Mouse (Mus musculus): Measurements from ENCODE around the gene Phf14. TPM values are rescaled to one million over a fixed set of nuclear protein-coding genes. Genes with fewer than 3 reads are reported as not detected.

Phf14 gene
- polyA plus RNA-seq, 1 experiment: 3.9 TPM

- Histone ChIP-seq H3K36me3 (ENCODE audit: control insufficient read depth, insufficient read depth, low read length) (peaks cover 20% of the 10 kb centered on the region), H3K27ac (ENCODE audit: insufficient read depth, low read depth, low read length) (no peak overlapping the region), H3K4me3 (ENCODE audit: low read depth, low read length) (no peak overlapping the region), H3K4me1 (ENCODE audit: control insufficient read depth, insufficient read depth, insufficient read length, low read length) (no peaks in the 10 kb centered on the region), H3K27me3 (ENCODE audit: control insufficient read depth, insufficient read depth, low read length) (no peaks in the 10 kb centered on the region)
- 71% methylated on average over 1 of the region's 1 CpGs for WGBS
- TF ChIP-seq POLR2A (IDR thresholded peaks at IDR 0.05; ENCODE audit: low read depth, low read length): no peak
- no peak for TF ChIP-seq CTCF (IDR thresholded peaks at IDR 0.05; ENCODE audit: extremely low read depth, insufficient read length, insufficient replicate concordance, low read depth, low read length)
These were observed 91.9 kb downstream of the Phf14 start for GRCm38 (mm10) chr6:11999506-11999905.

GRCm38 (mm10) chr6:12005455-12005854 lies 97.8 kb downstream of the Phf14 start:
- TF ChIP-seq POLR2A (IDR thresholded peaks at IDR 0.05; ENCODE audit: low read depth, low read length): no peak
- TF ChIP-seq CTCF (IDR thresholded peaks at IDR 0.05; ENCODE audit: extremely low read depth, insufficient read length, insufficient replicate concordance, low read depth, low read length): no peak
- Histone ChIP-seq H3K4me3 (ENCODE audit: low read depth, low read length) (no peak overlapping the region), H3K4me1 (ENCODE audit: control insufficient read depth, insufficient read depth, insufficient read length, low read length) (no peaks in the 10 kb centered on the region), H3K36me3 (ENCODE audit: control insufficient read depth, insufficient read depth, low read length) (peaks cover 11% of the 10 kb centered on the region), H3K27me3 (ENCODE audit: control insufficient read depth, insufficient read depth, low read length) (no peaks in the 10 kb centered on the region), H3K27ac (ENCODE audit: insufficient read depth, low read depth, low read length) (no peak overlapping the region)
- 92% methylated on average over 4 of the region's 4 CpGs for WGBS

- Histone ChIP-seq H3K27me3 (ENCODE audit: control insufficient read depth, insufficient read depth, low read length) (no peaks in the 10 kb centered on the region), H3K4me1 (ENCODE audit: control insufficient read depth, insufficient read depth, insufficient read length, low read length) (no peaks in the 10 kb centered on the region), H3K4me3 (ENCODE audit: low read depth, low read length) (no peak overlapping the region), H3K27ac (ENCODE audit: insufficient read depth, low read depth, low read length) (no peak overlapping the region), H3K36me3 (ENCODE audit: control insufficient read depth, insufficient read depth, low read length) (peaks cover 11% of the 10 kb centered on the region)
- TF ChIP-seq POLR2A (IDR thresholded peaks at IDR 0.05; ENCODE audit: low read depth, low read length) (no peak), CTCF (IDR thresholded peaks at IDR 0.05; ENCODE audit: extremely low read depth, insufficient read length, insufficient replicate concordance, low read depth, low read length) (no peak)
- WGBS: 93% methylated on average over 1 of the region's 1 CpGs
These were observed 98.4 kb downstream of the Phf14 start for GRCm38 (mm10) chr6:12006001-12006400.

- Histone ChIP-seq H3K4me1 (ENCODE audit: control insufficient read depth, insufficient read depth, insufficient read length, low read length) (no peaks in the 10 kb centered on the region), H3K36me3 (ENCODE audit: control insufficient read depth, insufficient read depth, low read length) (peaks cover 5% of the 10 kb centered on the region), H3K4me3 (ENCODE audit: low read depth, low read length) (no peak overlapping the region), H3K27me3 (ENCODE audit: control insufficient read depth, insufficient read depth, low read length) (no peaks in the 10 kb centered on the region), H3K27ac (ENCODE audit: insufficient read depth, low read depth, low read length) (no peak overlapping the region)
- TF ChIP-seq CTCF (IDR thresholded peaks at IDR 0.05; ENCODE audit: extremely low read depth, insufficient read length, insufficient replicate concordance, low read depth, low read length): no peak
- no peak for TF ChIP-seq POLR2A (IDR thresholded peaks at IDR 0.05; ENCODE audit: low read depth, low read length)
- 89% methylated on average over 5 of the region's 5 CpGs for WGBS
These were observed 104.5 kb downstream of the Phf14 start for GRCm38 (mm10) chr6:12012103-12012502.

GRCm38 (mm10) chr6:12014035-12014434 lies 106.4 kb downstream of the Phf14 start:
- Histone ChIP-seq H3K4me3 (ENCODE audit: low read depth, low read length) (no peak overlapping the region), H3K27me3 (ENCODE audit: control insufficient read depth, insufficient read depth, low read length) (no peaks in the 10 kb centered on the region), H3K27ac (ENCODE audit: insufficient read depth, low read depth, low read length) (no peak overlapping the region), H3K4me1 (ENCODE audit: control insufficient read depth, insufficient read depth, insufficient read length, low read length) (no peaks in the 10 kb centered on the region), H3K36me3 (ENCODE audit: control insufficient read depth, insufficient read depth, low read length) (peaks cover 1% of the 10 kb centered on the region; the same call in 1 of the 2 replicates)
- 50% methylated on average over 2 of the region's 2 CpGs for WGBS
- TF ChIP-seq CTCF (IDR thresholded peaks at IDR 0.05; ENCODE audit: extremely low read depth, insufficient read length, insufficient replicate concordance, low read depth, low read length) (no peak), POLR2A (IDR thresholded peaks at IDR 0.05; ENCODE audit: low read depth, low read length) (no peak)

GRCm38 (mm10) chr6:12014733-12015132 lies 107.1 kb downstream of the Phf14 start:
- H3K4me1 ChIP-seq (ENCODE audit: control insufficient read depth, insufficient read depth, insufficient read length, low read length): no peaks in the 10 kb centered on the region
- H3K27me3 ChIP-seq (ENCODE audit: control insufficient read depth, insufficient read depth, low read length): no peaks in the 10 kb centered on the region
- H3K27ac ChIP-seq (ENCODE audit: insufficient read depth, low read depth, low read length): no peak overlapping the region
- H3K4me3 ChIP-seq (ENCODE audit: low read depth, low read length): no peak overlapping the region
- TF ChIP-seq CTCF (IDR thresholded peaks at IDR 0.05; ENCODE audit: extremely low read depth, insufficient read length, insufficient replicate concordance, low read depth, low read length) (no peak), POLR2A (IDR thresholded peaks at IDR 0.05; ENCODE audit: low read depth, low read length) (no peak)
- 76% methylated on average over 2 of the region's 2 CpGs for WGBS
- H3K36me3 ChIP-seq (ENCODE audit: control insufficient read depth, insufficient read depth, low read length): peaks cover 1% of the 10 kb centered on the region; the same call in 1 of the 2 replicates

- Histone ChIP-seq H3K4me1 (ENCODE audit: control insufficient read depth, insufficient read depth, insufficient read length, low read length) (peaks cover 10% of the 10 kb centered on the region; the same call in 1 of the 2 replicates), H3K36me3 (ENCODE audit: control insufficient read depth, insufficient read depth, low read length) (peaks cover 1% of the 10 kb centered on the region; the same call in 1 of the 2 replicates), H3K4me3 (ENCODE audit: low read depth, low read length) (no peak overlapping the region), H3K27ac (ENCODE audit: insufficient read depth, low read depth, low read length) (peak overlapping the region; percentile 71), H3K27me3 (ENCODE audit: control insufficient read depth, insufficient read depth, low read length) (no peaks in the 10 kb centered on the region)
- TF ChIP-seq POLR2A (IDR thresholded peaks at IDR 0.05; ENCODE audit: low read depth, low read length) (no peak), CTCF (IDR thresholded peaks at IDR 0.05; ENCODE audit: extremely low read depth, insufficient read length, insufficient replicate concordance, low read depth, low read length) (no peak)
- WGBS: 26% methylated on average over 1 of the region's 1 CpGs
These were observed 112.1 kb downstream of the Phf14 start for GRCm38 (mm10) chr6:12019736-12020135.

All from small intestine, adult 2 months (tissue).